Comparison of ENCODE assay signal across 8 mouse cellular contexts in the genomic region with DNA sequence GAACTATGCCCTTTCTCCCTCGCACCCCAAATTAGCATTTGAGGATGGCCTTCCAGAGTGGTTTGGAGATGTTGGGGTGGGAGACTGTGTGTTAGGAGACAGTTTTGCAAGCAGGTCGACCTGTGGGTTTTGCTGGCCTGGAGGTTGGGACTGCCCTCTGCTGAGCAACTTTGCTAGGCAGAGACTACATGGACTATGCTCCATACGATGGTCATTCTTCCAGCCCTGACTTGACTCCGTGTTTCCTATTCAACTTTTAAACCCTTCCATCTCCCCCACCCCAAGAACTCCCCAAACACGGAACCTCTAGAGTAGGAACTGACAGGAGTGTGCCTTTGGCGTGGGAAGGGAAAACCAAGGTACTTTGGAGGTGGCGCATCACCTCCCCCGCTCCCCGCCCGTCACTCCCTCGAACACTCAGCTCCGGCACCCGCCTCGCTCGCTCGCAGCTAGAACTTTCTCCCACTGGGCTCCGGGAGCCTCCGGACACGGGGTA. TPM values are rescaled to one million over a fixed set of nuclear protein-coding genes. Genes with fewer than 3 reads are reported as not detected.
DNase-seq lines count a peak whose midpoint lies in the region; ATAC-seq lines count a peak whose summit lies in the region.

A gene (plus strand): TSS at position 439 of the 496 bp plus-strand sequence.

- H3K4me1 ChIP-seq in lung, embryonic 15.5 days = peaks cover 14% of the 10 kb centered on the region; the same call in 1 of the 2 replicates
- H3K4me1 ChIP-seq in hindbrain, embryonic 16.5 days (ENCODE audit: control insufficient read depth, insufficient read depth, low read depth, low read length) = peaks cover 6% of the 10 kb centered on the region; the same call in 1 of the 2 replicates
- peaks cover 8% of the 10 kb centered on the region for H3K4me1 ChIP-seq in liver, embryonic 15.5 days (replicated peaks)

- peak within 1 kb of the TSS; percentile 97 for H3K4me2 ChIP-seq in lung, embryonic 15.5 days
- H3K4me2 ChIP-seq in hindbrain, embryonic 16.5 days (ENCODE audit: low read length) = peak within 1 kb of the TSS; percentile 92
- peak within 1 kb of the TSS; percentile 62 for H3K4me2 ChIP-seq in liver, embryonic 15.5 days

- DNase-seq in lung, postnatal 36 days = no peak
- peak; percentile 36 to 49 for DNase-seq in cerebellum, postnatal 14 days
- DNase-seq in gastrocnemius, postnatal 10 days = no peak
- no peak for DNase-seq in ovary, adult 18-20 months (ENCODE audit: low spot score)
- DNase-seq in spleen, postnatal 4 days (ENCODE audit: low spot score in 2 of 2) = no peak

- no peaks in the 10 kb centered on the region for H3K9me3 ChIP-seq in lung, embryonic 15.5 days
- no peaks in the 10 kb centered on the region for H3K9me3 ChIP-seq in hindbrain, embryonic 16.5 days (ENCODE audit: control insufficient read depth, low read length)
- H3K9me3 ChIP-seq in liver, embryonic 15.5 days (replicated peaks) = no peaks in the 10 kb centered on the region

- 1% methylated on average over 19 of the region's 19 CpGs for WGBS in lung, embryonic 15.5 days
- WGBS in hindbrain, embryonic 16.5 days = 2% methylated on average over 19 of the region's 19 CpGs
- WGBS in liver, embryonic 15.5 days (ENCODE audit: insufficient replicate concordance) = 3% methylated on average over 19 of the region's 19 CpGs

- H3K36me3 ChIP-seq in lung, embryonic 15.5 days = no peaks in the 10 kb centered on the region
- no peaks in the 10 kb centered on the region for H3K36me3 ChIP-seq in hindbrain, embryonic 16.5 days (ENCODE audit: control insufficient read depth, insufficient read depth, low read length)
- no peaks in the 10 kb centered on the region for H3K36me3 ChIP-seq in liver, embryonic 15.5 days (replicated peaks)

- ATAC-seq in lung, embryonic 15.5 days (ENCODE audit: borderline replicate concordance, extremely low read depth, low FRiP score, low TSS enrichment) = 0 out of 2 replicates have a peak, but pooled peaks have one; percentile 31
- peak; percentile 52 for ATAC-seq in hindbrain, embryonic 16.5 days
- no peak for ATAC-seq in liver, embryonic 15.5 days (ENCODE audit: insufficient read depth)

- H3K9ac ChIP-seq in lung, embryonic 15.5 days = peak within 1 kb of the TSS; percentile 23
- peak within 1 kb of the TSS; percentile 68 for H3K9ac ChIP-seq in hindbrain, embryonic 16.5 days (ENCODE audit: low read depth, low read length)
- no peak within 1 kb of the TSS for H3K9ac ChIP-seq in liver, embryonic 15.5 days

- peaks cover 20% of the 10 kb centered on the region for H3K27me3 ChIP-seq in lung, embryonic 15.5 days
- no peaks in the 10 kb centered on the region for H3K27me3 ChIP-seq in hindbrain, embryonic 16.5 days (replicated peaks; ENCODE audit: control insufficient read depth, insufficient read depth, low read length)
- H3K27me3 ChIP-seq in liver, embryonic 15.5 days = peaks cover 45% of the 10 kb centered on the region

- H3K4me3 ChIP-seq in lung, embryonic 15.5 days = peak within 1 kb of the TSS; percentile 50
- peak within 1 kb of the TSS; percentile 54 for H3K4me3 ChIP-seq in hindbrain, embryonic 16.5 days (ENCODE audit: low read length)
- peak within 1 kb of the TSS; percentile 33 for H3K4me3 ChIP-seq in liver, embryonic 15.5 days (replicated peaks)

- no peak within 1 kb of the TSS for H3K27ac ChIP-seq in lung, embryonic 15.5 days
- peak within 1 kb of the TSS; percentile 8; the same call in 1 of the 2 replicates for H3K27ac ChIP-seq in hindbrain, embryonic 16.5 days (ENCODE audit: low read depth, low read length)
- no peak within 1 kb of the TSS for H3K27ac ChIP-seq in liver, embryonic 15.5 days (replicated peaks)

RNA-seq across cellular contexts. Expression of the gene that starts here (rescaled TPM):
- 5.1 and 7.3 TPM in 2 replicates for polyA plus RNA-seq in lung, embryonic 15.5 days (2015; fragmentation: Nextera tagmentation; extraction: Ambion mirVana)
- 10 to 100 TPM; 27.0 to 29.7 TPM for total RNA-seq in gastrocnemius, postnatal 10 days (2021)
- 14.9 and 15.6 TPM in 2 replicates for polyA plus RNA-seq in hindbrain, embryonic 16.5 days (2015; fragmentation: Nextera tagmentation; extraction: Ambion mirVana)
- 3.4 and 4.2 TPM in 2 replicates for polyA plus RNA-seq in liver, embryonic 15.5 days (2015; fragmentation: Nextera tagmentation; extraction: Ambion mirVana)

Comparison
In these comparisons a context has a peak if more than half of its experiments do, and no peak if none do; other contexts are left out.
1. DNase-seq: peak in cerebellum, postnatal 14 days (2 of 2); none in lung, postnatal 36 days (single experiment), gastrocnemius, postnatal 10 days (single experiment), ovary, adult 18-20 months (single experiment) and spleen, postnatal 4 days (0 of 2).
2. Peak in every context shown above with its lines, with median percentiles within 50 percentile points of each other: H3K4me2 ChIP-seq and H3K4me3 ChIP-seq.